Mouse (Mus musculus) limb, embryonic 13.5 days (tissue): ENCODE data around the gene 2210408I21Rik. TPM values are rescaled to one million over a fixed set of nuclear protein-coding genes. Genes with fewer than 3 reads are reported as not detected.

Experiments
- ATAC-seq: fragments of 200-750 bp; cut with Nextera tagmentation; 2 replicates; pipeline ENCODE4 v1.8.0; 2017; ENCODE audit warnings: low read depth, moderate number of reproducible peaks, moderate TSS enrichment; ENCODE audit not compliant: low FRiP score
- H3K27ac ChIP-seq: fragments of 300-500 bp; sonication (generic); 2 replicates; pipeline ENCODE4 v1.5.1; 2015; ENCODE audit warnings: inconsistent platforms, mild to moderate bottlenecking, moderate library complexity
- H3K27me3 ChIP-seq: fragments of 300-500 bp; sonication (generic); 2 replicates; pipeline ENCODE4 v1.6.1; 2015; ENCODE audit warnings: mild to moderate bottlenecking, inconsistent platforms
- H3K36me3 ChIP-seq: fragments of 300-500 bp; sonication (generic); 2 replicates; pipeline ENCODE4 v1.6.1; 2015; ENCODE audit warnings: inconsistent platforms, mild to moderate bottlenecking, moderate library complexity
- H3K4me1 ChIP-seq: fragments of 300-500 bp; sonication (generic); 2 replicates; pipeline ENCODE4 v1.6.1; 2015; ENCODE audit warnings: inconsistent platforms
- H3K4me2 ChIP-seq: fragments of 300-500 bp; sonication (generic); replicated peaks from 2 replicates; pipeline ENCODE4 v1.6.1; 2015; ENCODE audit warnings: inconsistent platforms, mild to moderate bottlenecking, moderate library complexity
- H3K4me3 ChIP-seq: fragments of 300-500 bp; sonication (generic); 2 replicates; pipeline ENCODE4 v1.5.1; 2015; ENCODE audit warnings: moderate library complexity, mild to moderate bottlenecking, inconsistent platforms
- H3K9ac ChIP-seq: fragments of 300-500 bp; sonication (generic); 2 replicates; pipeline ENCODE4 v1.6.1; 2015; ENCODE audit warnings: mild to moderate bottlenecking, inconsistent platforms
- H3K9me3 ChIP-seq: fragments of 300-500 bp; sonication (generic); 2 replicates; pipeline ENCODE4 v1.6.1; 2016; ENCODE audit warnings: inconsistent platforms
- WGBS: fragments of 180-500 bp; shearing (Covaris S2); methylation state at CpG from one replicate; pipeline ENCODE4 v1.1.7; 2015; 5-methylcytosine and 5-hydroxymethylcytosine counted together
- polyA plus RNA-seq: library from polyadenylated mRNA; unstranded; fragments of >200 nt; fragmentation: Nextera tagmentation; extraction: Ambion mirVana; gene quantifications from 2 replicates; pipeline ENCODE4 v1.2.1, GENCODE M21; 2015

Gene 2210408I21Rik
- polyA plus RNA-seq, 1 experiment from 2014 or later, result 13.1 TPM

- no peaks in the 10 kb centered on the region for H3K4me1 ChIP-seq
- 96% methylated on average over 4 of the region's 4 CpGs for WGBS
- no peak overlapping the region for H3K27ac ChIP-seq
- H3K9ac ChIP-seq, result no peak overlapping the region
- no peaks in the 10 kb centered on the region for H3K9me3 ChIP-seq
- H3K4me3 ChIP-seq, result no peak overlapping the region
- H3K27me3 ChIP-seq, result no peaks in the 10 kb centered on the region
- no peak overlapping the region for H3K4me2 ChIP-seq
- no peaks in the 10 kb centered on the region for H3K36me3 ChIP-seq
- ATAC-seq, result no peak
Observed at GRCm38 (mm10) chr13:77537466-77537865, 402.1 kb downstream of the 2210408I21Rik start.

- no peak overlapping the region for H3K4me3 ChIP-seq
- 0 out of 2 replicates have a peak overlapping the region, but pooled peaks have one; percentile 9 for H3K9ac ChIP-seq
- 34% methylated on average over 16 of the region's 16 CpGs for WGBS
- no peaks in the 10 kb centered on the region; the same call in 1 of the 2 replicates for H3K27me3 ChIP-seq
- no peaks in the 10 kb centered on the region for H3K36me3 ChIP-seq
- ATAC-seq, result no peak
- H3K27ac ChIP-seq, result no peak overlapping the region
- H3K4me1 ChIP-seq, result 0 out of 2 replicates have a peak, but pooled peaks cover 3% of the 10 kb centered on the region
- peak overlapping the region; percentile 39 for H3K4me2 ChIP-seq
- H3K9me3 ChIP-seq, result no peaks in the 10 kb centered on the region
Observed at GRCm38 (mm10) chr13:77547486-77548385, 412.4 kb downstream of the 2210408I21Rik start.

GRCm38 (mm10) chr13:77548386-77548695 is 413.0 kb downstream of the 2210408I21Rik start:
- Histone ChIP-seq H3K27me3 (no peaks in the 10 kb centered on the region; the same call in 1 of the 2 replicates), H3K36me3 (no peaks in the 10 kb centered on the region), H3K9ac (0 out of 2 replicates have a peak overlapping the region, but pooled peaks have one; percentile 9), H3K9me3 (no peaks in the 10 kb centered on the region), H3K4me2 (peak overlapping the region; percentile 39), H3K4me3 (no peak overlapping the region), H3K27ac (no peak overlapping the region), H3K4me1 (0 out of 2 replicates have a peak, but pooled peaks cover 3% of the 10 kb centered on the region)
- peak; percentile 69; the same call in 1 of the 2 replicates for ATAC-seq
- WGBS, result 13% methylated on average over 3 of the region's 3 CpGs

GRCm38 (mm10) chr13:77548750-77549149 is 413.4 kb downstream of the 2210408I21Rik start:
- no peak overlapping the region for H3K4me3 ChIP-seq
- no peak overlapping the region for H3K9ac ChIP-seq
- H3K27me3 ChIP-seq, result no peaks in the 10 kb centered on the region; the same call in 1 of the 2 replicates
- 54% methylated on average over 4 of the region's 4 CpGs for WGBS
- 0 out of 2 replicates have a peak, but pooled peaks cover 3% of the 10 kb centered on the region for H3K4me1 ChIP-seq
- H3K4me2 ChIP-seq, result no peak overlapping the region
- H3K36me3 ChIP-seq, result no peaks in the 10 kb centered on the region
- no peaks in the 10 kb centered on the region for H3K9me3 ChIP-seq
- no peak overlapping the region for H3K27ac ChIP-seq
- ATAC-seq, result no peak

- no peaks in the 10 kb centered on the region for H3K9me3 ChIP-seq
- no peaks in the 10 kb centered on the region for H3K4me1 ChIP-seq
- no peak for ATAC-seq
- no peak overlapping the region for H3K4me3 ChIP-seq
- no peak overlapping the region for H3K4me2 ChIP-seq
- no peak overlapping the region for H3K9ac ChIP-seq
- no peak overlapping the region for H3K27ac ChIP-seq
- 70% methylated on average over 4 of the region's 4 CpGs for WGBS
- H3K36me3 ChIP-seq, result no peaks in the 10 kb centered on the region; the same call in 1 of the 2 replicates
- no peaks in the 10 kb centered on the region for H3K27me3 ChIP-seq
Observed at GRCm38 (mm10) chr13:77594011-77594410, 458.7 kb downstream of the 2210408I21Rik start.

GRCm38 (mm10) chr13:77615346-77615745 is 480.0 kb downstream of the 2210408I21Rik start:
- no peaks in the 10 kb centered on the region for H3K4me1 ChIP-seq
- ATAC-seq, result no peak
- 88% methylated on average over 2 of the region's 2 CpGs for WGBS

More at GRCm38 (mm10) chr13:77615346-77615745, 480.0 kb downstream of the 2210408I21Rik start:
- no peaks in the 10 kb centered on the region for H3K9me3 ChIP-seq
- H3K4me3 ChIP-seq, result no peak overlapping the region
- no peak overlapping the region for H3K4me2 ChIP-seq
- no peaks in the 10 kb centered on the region for H3K27me3 ChIP-seq
- H3K9ac ChIP-seq, result no peak overlapping the region
- no peaks in the 10 kb centered on the region for H3K36me3 ChIP-seq
- no peak overlapping the region for H3K27ac ChIP-seq

Other genes with a start within 250 kb of the 2210408I21Rik start
- gene Slf1, start 67 bp upstream of the 2210408I21Rik start, polyA plus RNA-seq, result 47.4 and 47.7 TPM in 2 replicates